Mouse (Mus musculus) heart, embryonic 13.5 days (tissue): ENCODE measurements around the gene Epha4. TPM values are rescaled to one million over a fixed set of nuclear protein-coding genes. Genes with fewer than 3 reads are reported as not detected.
A peak's percentile ranks its signal among the peaks of the same experiment; 100 is the strongest.

Experiments used
- ATAC-seq: fragments of 200-750 bp; cut with Nextera tagmentation; 2 replicates; pipeline ENCODE4 v1.8.0; 2017; ENCODE audit warnings: moderate TSS enrichment; ENCODE audit not compliant: insufficient number of reproducible peaks, low FRiP score, low TSS enrichment; ENCODE audit errors: extremely low read depth
- H3K27ac ChIP-seq: fragments of 300-500 bp; sonication (generic); replicated peaks from 2 replicates; pipeline ENCODE4 v1.5.1; 2015; ENCODE audit warnings: moderate library complexity, mild to moderate bottlenecking, inconsistent platforms
- H3K27me3 ChIP-seq: fragments of 300-500 bp; sonication (generic); replicated peaks from 2 replicates; pipeline ENCODE4 v1.6.1; 2015; ENCODE audit warnings: mild to moderate bottlenecking, inconsistent platforms
- H3K36me3 ChIP-seq: fragments of 300-500 bp; sonication (generic); 2 replicates; pipeline ENCODE4 v1.6.1; 2015; ENCODE audit warnings: mild to moderate bottlenecking, inconsistent platforms
- H3K4me1 ChIP-seq: fragments of 300-500 bp; sonication (generic); 2 replicates; pipeline ENCODE4 v1.6.1; 2015; ENCODE audit warnings: inconsistent platforms
- H3K4me2 ChIP-seq: fragments of 300-500 bp; sonication (generic); 2 replicates; pipeline ENCODE4 v1.6.1; 2015; ENCODE audit warnings: inconsistent platforms, mild to moderate bottlenecking, moderate library complexity
- H3K4me3 ChIP-seq: fragments of 300-500 bp; sonication (generic); 2 replicates; pipeline ENCODE4 v1.5.1; 2015; ENCODE audit warnings: moderate library complexity, mild to moderate bottlenecking, inconsistent platforms
- H3K9ac ChIP-seq: fragments of 300-500 bp; sonication (generic); 2 replicates; pipeline ENCODE4 v1.6.1; 2015; ENCODE audit warnings: inconsistent platforms, mild to moderate bottlenecking, moderate library complexity
- H3K9me3 ChIP-seq: fragments of 300-500 bp; sonication (generic); 2 replicates; pipeline ENCODE4 v1.6.1; 2016; ENCODE audit warnings: inconsistent platforms
- WGBS: fragments of 180-500 bp; shearing (Covaris S2); methylation state at CpG from one replicate; pipeline ENCODE4 v1.1.7; 2015; ENCODE audit warnings: mixed read lengths; 5-methylcytosine and 5-hydroxymethylcytosine counted together
- polyA plus RNA-seq: library from polyadenylated mRNA; unstranded; fragments of >200 nt; fragmentation: Nextera tagmentation; extraction: Ambion mirVana; gene quantifications from 2 replicates; pipeline ENCODE4 v1.2.1, GENCODE M21; 2015

Gene Epha4
- polyA plus RNA-seq, 1 experiment from 2014 or later = 6.0 TPM

DNA sequence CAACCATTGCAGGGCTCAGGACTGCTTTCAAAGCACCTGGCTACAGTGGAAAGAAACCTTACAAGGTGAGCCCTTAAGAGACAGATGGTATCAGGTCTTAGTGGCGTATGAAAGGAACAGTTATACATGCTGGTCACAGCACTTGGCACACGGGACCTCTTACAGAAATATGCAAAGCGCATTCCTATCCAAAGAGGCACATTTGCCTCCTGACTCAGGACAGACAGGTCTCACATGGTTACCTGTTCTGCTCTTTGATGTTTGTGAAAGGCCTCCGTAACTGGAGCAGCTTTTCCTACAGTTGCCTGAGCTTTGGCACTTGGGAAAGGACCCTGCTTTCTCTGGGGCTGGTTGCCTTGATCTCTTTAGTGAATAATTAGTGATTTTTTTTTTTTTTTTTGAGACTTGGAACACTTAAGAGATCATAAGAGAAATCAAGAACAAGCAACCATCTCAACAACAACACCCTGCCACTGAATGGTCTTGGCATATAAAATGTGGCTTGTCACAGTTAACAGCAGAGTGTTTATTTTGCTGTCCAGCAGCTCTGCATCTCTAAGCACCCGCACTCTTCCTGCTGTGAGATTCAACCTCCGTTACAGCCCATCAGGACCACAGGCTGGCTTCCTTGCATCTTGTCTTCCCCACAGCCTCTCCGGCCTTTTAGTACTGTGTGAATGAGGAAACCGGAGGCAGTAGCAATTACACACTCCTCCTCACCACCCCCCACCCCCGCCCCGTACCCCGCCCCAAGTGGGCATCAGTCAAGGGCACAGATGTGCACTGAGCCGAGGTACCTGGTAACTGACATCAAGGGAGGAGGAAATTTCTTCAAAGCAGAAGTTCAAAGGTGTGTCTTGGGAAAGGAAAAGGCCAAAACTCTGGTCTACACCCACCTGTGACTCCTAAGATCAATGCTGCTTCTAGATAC lies 41.2 kb downstream of the Epha4 start:
- Histone ChIP-seq H3K9me3 (no peaks in the 10 kb centered on the region), H3K4me1 (peaks cover 15% of the 10 kb centered on the region), H3K27me3 (no peaks in the 10 kb centered on the region), H3K36me3 (no peaks in the 10 kb centered on the region), H3K4me2 (no peak overlapping the region), H3K4me3 (no peak overlapping the region), H3K27ac (no peak overlapping the region), H3K9ac (no peak overlapping the region)
- 55% methylated on average over 12 of the region's 12 CpGs for WGBS
- ATAC-seq = no peak

DNA sequence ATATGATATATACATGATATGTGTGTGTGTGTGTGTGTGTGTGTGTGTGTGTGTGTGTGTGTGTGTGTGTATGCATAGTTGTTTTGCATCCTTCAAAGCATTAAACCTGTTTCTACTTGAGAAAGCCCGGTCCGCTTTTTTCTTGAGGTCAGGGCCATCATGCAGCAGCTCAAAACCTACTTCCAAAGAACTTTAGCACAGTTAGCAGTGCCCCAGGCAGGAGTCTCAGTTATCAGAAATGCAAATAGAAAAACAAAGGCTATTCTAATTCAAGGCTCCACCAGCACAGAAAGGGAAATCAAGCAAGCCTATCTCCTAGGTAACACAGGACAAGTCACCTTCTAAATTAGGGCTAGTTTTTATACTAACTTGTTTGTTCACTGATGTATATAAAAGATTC lies 42.3 kb downstream of the Epha4 start:
- H3K4me3 ChIP-seq = no peak overlapping the region
- H3K36me3 ChIP-seq = no peaks in the 10 kb centered on the region
- H3K9me3 ChIP-seq = no peaks in the 10 kb centered on the region
- no peaks in the 10 kb centered on the region for H3K27me3 ChIP-seq
- no peak overlapping the region for H3K9ac ChIP-seq
- ATAC-seq = no peak
- H3K27ac ChIP-seq = no peak overlapping the region
- WGBS = 82% methylated on average over 2 of the region's 2 CpGs
- no peak overlapping the region for H3K4me2 ChIP-seq
- peaks cover 15% of the 10 kb centered on the region for H3K4me1 ChIP-seq

DNA sequence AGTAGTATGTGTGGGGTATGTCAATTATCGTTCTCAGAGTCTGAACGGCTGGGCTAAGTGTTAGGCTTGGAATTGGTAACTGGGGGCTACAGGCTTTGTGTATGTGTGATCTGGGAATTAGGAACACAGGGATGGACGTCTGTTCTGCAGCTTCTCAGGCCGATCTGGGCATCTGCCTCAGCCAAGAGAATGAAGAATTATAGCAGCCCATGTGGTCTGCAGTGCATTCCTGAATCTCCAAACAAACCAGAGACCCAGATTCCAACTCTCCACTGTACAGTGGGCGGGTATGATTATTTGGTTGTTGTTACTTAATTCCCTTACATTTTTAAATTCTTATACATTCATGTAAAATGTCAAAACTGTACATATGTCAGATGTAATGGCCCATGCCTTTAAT lies 43.4 kb downstream of the Epha4 start:
- ATAC-seq = no peak
- no peaks in the 10 kb centered on the region for H3K9me3 ChIP-seq
- no peak overlapping the region for H3K4me3 ChIP-seq
- H3K27ac ChIP-seq = 0 out of 2 replicates have a peak overlapping the region, but pooled peaks have one; percentile 2
- 56% methylated on average over 5 of the region's 5 CpGs for WGBS
- no peak overlapping the region for H3K4me2 ChIP-seq
- no peak overlapping the region for H3K9ac ChIP-seq
- no peaks in the 10 kb centered on the region for H3K36me3 ChIP-seq
- H3K27me3 ChIP-seq = no peaks in the 10 kb centered on the region
- H3K4me1 ChIP-seq = peaks cover 21% of the 10 kb centered on the region

DNA sequence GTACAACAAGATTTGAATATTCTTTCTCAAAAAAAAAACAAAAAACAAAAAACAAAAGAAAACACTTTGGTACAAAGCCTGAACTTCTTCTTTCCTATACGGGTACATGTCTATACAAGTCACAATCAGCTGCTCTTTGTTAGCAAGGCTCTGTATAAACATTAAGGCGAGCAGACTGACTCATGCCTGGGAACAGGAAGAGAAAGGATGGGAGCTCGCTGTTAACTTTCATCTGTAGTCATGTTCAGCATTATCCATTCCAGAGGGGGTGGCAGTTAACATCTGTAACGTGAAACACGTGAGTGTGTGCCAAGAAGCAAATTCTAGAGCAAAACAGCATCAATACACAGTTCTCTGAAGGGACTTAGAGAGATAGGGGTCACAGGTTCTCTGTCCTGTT lies 43.9 kb downstream of the Epha4 start:
- no peak for ATAC-seq
- H3K9me3 ChIP-seq = no peaks in the 10 kb centered on the region
- H3K27me3 ChIP-seq = no peaks in the 10 kb centered on the region
- no peaks in the 10 kb centered on the region for H3K36me3 ChIP-seq
- 0 out of 2 replicates have a peak overlapping the region, but pooled peaks have one; percentile 2 for H3K27ac ChIP-seq
- H3K4me3 ChIP-seq = no peak overlapping the region
- H3K4me1 ChIP-seq = peaks cover 22% of the 10 kb centered on the region
- 47% methylated on average over 5 of the region's 5 CpGs for WGBS
- H3K9ac ChIP-seq = no peak overlapping the region
- H3K4me2 ChIP-seq = no peak overlapping the region

DNA sequence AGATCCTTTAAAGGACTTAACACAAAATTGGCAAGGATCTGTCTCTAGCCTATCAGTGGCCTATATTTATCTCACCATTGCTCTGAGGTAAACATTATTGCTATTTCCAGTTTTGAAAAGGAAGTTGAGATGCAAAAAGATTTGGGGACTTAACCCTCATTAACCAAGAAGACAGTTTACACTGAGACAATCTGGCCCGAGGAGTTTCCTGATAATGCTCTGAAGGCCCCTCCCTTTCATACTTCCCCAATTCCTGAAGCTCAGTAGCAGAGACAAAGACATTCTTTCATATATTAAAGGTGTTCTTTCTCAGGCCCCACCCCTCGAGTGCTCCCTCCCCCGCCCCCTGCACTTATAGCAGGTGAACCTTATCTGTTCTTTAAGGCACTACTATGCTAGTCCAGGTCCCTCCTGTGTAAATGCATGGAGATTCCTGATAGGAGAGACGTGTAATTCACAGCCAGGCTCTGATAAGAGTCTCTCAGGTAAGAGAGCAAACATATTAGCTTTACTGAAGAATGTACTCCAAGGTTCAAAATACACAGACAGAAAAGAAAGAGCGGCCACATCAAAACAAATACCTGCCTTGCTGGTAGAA lies 46.1 kb downstream of the Epha4 start:
- no peak overlapping the region for H3K27ac ChIP-seq
- no peak for ATAC-seq
- H3K36me3 ChIP-seq = no peaks in the 10 kb centered on the region

DNA sequence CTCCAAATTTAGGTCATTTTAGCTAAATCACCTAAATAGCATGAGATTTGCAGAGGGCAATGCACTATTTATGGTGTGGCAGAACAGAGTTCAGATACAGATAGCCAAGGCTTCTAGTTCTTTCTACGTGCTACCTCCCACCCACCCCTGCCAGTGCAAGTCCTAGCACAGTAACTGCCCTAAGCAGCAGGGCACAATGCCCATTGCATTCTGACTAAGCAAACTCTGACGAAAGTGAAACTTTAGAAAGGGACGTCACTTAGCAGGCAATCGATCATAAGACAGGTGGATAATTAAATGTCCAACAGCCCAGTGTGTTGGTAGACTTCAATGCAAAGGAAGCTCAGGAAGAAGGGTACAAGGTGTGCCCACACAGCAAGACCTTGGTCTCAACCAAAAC lies 49.4 kb downstream of the Epha4 start:
- no peak overlapping the region for H3K4me2 ChIP-seq
- H3K9ac ChIP-seq = no peak overlapping the region
- peaks cover 38% of the 10 kb centered on the region for H3K4me1 ChIP-seq
- ATAC-seq = no peak
- H3K27me3 ChIP-seq = no peaks in the 10 kb centered on the region
- H3K4me3 ChIP-seq = no peak overlapping the region
- 80% methylated on average over 4 of the region's 4 CpGs for WGBS
- no peak overlapping the region for H3K27ac ChIP-seq
- H3K36me3 ChIP-seq = no peaks in the 10 kb centered on the region
- no peaks in the 10 kb centered on the region for H3K9me3 ChIP-seq

More for the DNA sequence above, 46.1 kb downstream of the Epha4 start:
- H3K4me1 ChIP-seq = peaks cover 24% of the 10 kb centered on the region
- 60% methylated on average over 5 of the region's 5 CpGs for WGBS
- no peak overlapping the region for H3K4me3 ChIP-seq
- no peaks in the 10 kb centered on the region for H3K27me3 ChIP-seq
- H3K4me2 ChIP-seq = no peak overlapping the region
- no peaks in the 10 kb centered on the region for H3K9me3 ChIP-seq
- H3K9ac ChIP-seq = no peak overlapping the region

DNA sequence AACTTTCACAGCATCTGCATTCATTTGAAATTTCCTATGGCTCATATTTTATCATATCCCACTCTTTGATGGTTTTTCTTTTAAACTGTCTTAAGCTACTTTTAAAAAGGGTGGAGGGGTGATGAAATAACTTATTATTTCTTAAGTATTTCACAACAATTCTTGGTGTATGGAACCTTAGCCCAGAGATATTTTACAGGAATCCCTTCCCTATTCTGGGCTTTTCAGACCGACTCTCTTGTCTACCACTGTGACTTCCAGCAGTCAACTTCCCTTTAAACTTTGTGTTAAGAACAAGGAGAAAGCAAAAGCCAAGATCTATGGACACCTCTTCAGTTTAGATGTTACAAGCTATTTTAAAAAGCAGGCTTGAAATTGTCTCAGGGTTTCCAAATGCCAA lies 50.8 kb downstream of the Epha4 start:
- no peak overlapping the region for H3K9ac ChIP-seq
- no peaks in the 10 kb centered on the region for H3K27me3 ChIP-seq
- H3K9me3 ChIP-seq = no peaks in the 10 kb centered on the region
- no peak overlapping the region for H3K27ac ChIP-seq
- H3K4me2 ChIP-seq = no peak overlapping the region
- H3K36me3 ChIP-seq = no peaks in the 10 kb centered on the region
- H3K4me1 ChIP-seq = peaks cover 38% of the 10 kb centered on the region
- 63% methylated on average over 1 of the region's 1 CpGs for WGBS
- no peak overlapping the region for H3K4me3 ChIP-seq
- no peak for ATAC-seq

DNA sequence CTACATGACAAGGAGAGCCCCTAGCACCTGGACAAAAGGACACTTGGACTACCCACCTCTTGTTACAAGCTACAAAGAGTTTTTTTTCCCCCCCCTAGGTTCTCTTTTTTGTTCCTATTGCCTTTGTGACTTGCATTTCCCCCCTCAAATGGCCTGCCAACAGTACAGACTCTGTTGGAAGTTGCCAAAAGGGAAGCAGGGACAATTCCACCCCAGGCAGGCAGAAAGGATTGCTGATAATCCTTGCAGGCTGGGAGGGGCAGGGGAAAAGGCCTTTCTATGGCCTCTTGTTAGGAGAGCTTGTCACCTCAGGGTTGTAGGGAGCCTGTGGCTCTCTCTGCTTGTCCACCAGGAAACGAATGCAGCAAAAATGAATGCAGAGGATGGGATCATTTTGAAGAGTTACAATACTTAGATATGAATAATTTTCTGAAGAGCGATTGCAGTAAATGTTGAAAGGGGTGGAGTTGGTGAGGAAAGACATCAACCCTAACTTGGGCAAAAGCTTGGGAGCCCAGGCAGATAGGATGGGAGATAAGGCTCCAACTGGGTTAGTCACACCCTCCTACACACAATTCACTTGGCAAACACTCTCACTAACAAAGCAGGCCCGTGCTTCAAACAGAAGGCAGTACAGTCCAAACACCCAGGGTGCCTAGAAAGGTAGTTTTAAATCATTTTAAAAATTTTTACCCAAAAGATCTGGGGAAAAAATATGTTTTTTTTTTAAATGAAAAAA lies 52.8 kb downstream of the Epha4 start:
- Histone ChIP-seq H3K4me2 (no peak overlapping the region), H3K36me3 (no peaks in the 10 kb centered on the region), H3K9me3 (no peaks in the 10 kb centered on the region), H3K4me1 (peaks cover 38% of the 10 kb centered on the region), H3K9ac (no peak overlapping the region), H3K27me3 (no peaks in the 10 kb centered on the region), H3K27ac (peak overlapping the region; percentile 79), H3K4me3 (no peak overlapping the region)
- no peak for ATAC-seq
- WGBS = 20% methylated on average over 3 of the region's 3 CpGs

DNA sequence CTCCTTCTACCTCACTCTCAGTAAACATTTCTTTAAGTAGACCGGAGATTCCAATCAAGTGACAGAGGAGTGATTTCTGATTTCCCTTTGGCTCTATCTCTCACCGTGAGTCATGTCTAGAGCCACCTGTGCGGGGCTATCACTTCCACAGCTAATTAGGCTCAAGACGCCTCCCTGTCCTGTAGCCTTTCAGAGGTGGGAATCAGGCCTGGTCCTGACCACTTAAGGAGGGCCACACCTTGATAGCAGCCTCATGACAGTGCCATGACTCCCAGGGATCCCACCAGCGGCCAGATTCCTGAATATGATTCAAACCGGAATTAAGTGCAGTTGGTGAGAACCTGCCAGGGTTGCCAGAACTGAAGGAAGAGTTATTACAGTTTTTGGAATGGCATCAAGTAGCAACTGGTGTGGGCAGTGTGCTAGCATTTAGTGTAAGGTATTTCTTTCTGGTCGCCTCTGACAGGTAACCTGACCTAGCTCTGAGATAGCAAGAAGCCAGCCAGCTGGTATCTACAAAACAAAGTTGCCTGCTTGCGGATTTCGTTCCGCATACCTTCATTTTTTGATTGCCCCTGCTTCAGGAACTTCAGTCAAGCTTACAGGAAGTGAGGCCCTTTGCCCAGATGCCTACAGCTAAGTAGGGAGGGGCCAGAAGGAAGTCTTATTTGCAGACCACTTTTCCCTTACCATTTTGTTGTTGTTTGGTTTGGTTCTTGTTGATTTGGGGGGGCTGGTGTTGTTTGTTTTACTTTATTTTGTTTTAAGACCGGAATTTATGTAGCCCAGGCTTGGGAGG lies 53.9 kb downstream of the Epha4 start:
- Histone ChIP-seq H3K4me2 (no peak overlapping the region), H3K4me1 (peaks cover 32% of the 10 kb centered on the region), H3K27me3 (no peaks in the 10 kb centered on the region), H3K9ac (no peak overlapping the region), H3K36me3 (no peaks in the 10 kb centered on the region), H3K4me3 (no peak overlapping the region), H3K27ac (peak overlapping the region; percentile 79), H3K9me3 (no peaks in the 10 kb centered on the region)
- no peak for ATAC-seq
- 56% methylated on average over 11 of the region's 11 CpGs for WGBS

DNA sequence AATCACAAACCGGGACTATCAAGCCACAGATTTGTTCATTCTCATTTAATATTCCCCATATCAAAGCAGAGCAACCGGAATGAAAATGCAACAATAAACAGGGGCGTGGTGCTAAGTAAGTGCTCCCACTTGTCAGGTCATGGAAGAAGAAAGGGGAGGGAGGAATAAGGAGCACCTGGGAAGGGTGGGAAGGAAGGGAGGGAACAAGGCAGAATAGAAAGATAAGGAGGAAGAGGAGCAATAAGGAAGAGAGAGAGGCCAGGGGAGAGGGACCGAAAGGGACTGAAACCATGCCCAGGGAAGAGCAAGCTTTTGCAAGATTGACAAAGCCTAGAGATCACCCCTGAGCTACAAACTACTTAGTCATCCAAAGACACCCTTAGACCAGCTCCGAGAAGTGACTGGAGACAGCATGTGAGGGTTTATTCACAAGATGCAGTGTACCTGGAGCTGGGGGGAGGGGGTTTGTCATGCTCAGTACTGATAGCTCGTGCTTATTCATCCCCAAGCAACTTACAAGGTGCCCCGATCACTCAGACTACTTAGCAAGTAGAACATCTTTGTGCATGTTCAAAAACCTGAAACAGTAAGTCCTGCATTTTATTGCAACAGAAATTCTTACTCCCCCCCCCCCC lies 56.0 kb downstream of the Epha4 start:
- H3K4me3 ChIP-seq = no peak overlapping the region
- H3K27me3 ChIP-seq = no peaks in the 10 kb centered on the region
- no peak overlapping the region for H3K4me2 ChIP-seq
- no peak for ATAC-seq
- no peak overlapping the region for H3K9ac ChIP-seq
- no peaks in the 10 kb centered on the region for H3K9me3 ChIP-seq
- H3K27ac ChIP-seq = no peak overlapping the region
- 74% methylated on average over 7 of the region's 7 CpGs for WGBS
- peaks cover 29% of the 10 kb centered on the region for H3K4me1 ChIP-seq
- no peaks in the 10 kb centered on the region for H3K36me3 ChIP-seq
